Mouse (Mus musculus) heart, postnatal 0 days (tissue): ENCODE data around the gene Ypel3. TPM values are rescaled to one million over a fixed set of nuclear protein-coding genes. Genes with fewer than 3 reads are reported as not detected.

Source experiments
- ATAC-seq: fragments of 200-750 bp; cut with Nextera tagmentation; 2 replicates; pipeline ENCODE4 v1.8.0; 2017; ENCODE audit warnings: low read depth, moderate number of reproducible peaks, moderate library complexity; ENCODE audit not compliant: insufficient read depth
- DNase-seq: peaks from one replicate; pipeline ENCODE4 v3.0.0-alpha.2; 2016; ENCODE audit warnings: low spot score
- H3K27ac ChIP-seq: fragments of 300-500 bp; sonication (generic); 2 replicates; pipeline ENCODE4 v1.5.1; 2014; ENCODE audit warnings: low read depth, mild to moderate bottlenecking
- H3K27me3 ChIP-seq: fragments of 300-500 bp; sonication (generic); 2 replicates; pipeline ENCODE4 v1.6.1; 2014; ENCODE audit warnings: low read length, mixed read lengths; ENCODE audit not compliant: control insufficient read depth, insufficient read depth
- H3K36me3 ChIP-seq: fragments of 300-500 bp; sonication (generic); replicated peaks from 2 replicates; pipeline ENCODE4 v1.6.1; 2014; ENCODE audit warnings: low read length, mixed read lengths; ENCODE audit not compliant: control insufficient read depth, insufficient read depth
- H3K4me1 ChIP-seq: fragments of 300-500 bp; sonication (generic); 2 replicates; pipeline ENCODE4 v1.6.1; 2014; ENCODE audit warnings: antibody characterized with exemption; ENCODE audit not compliant: control insufficient read depth, insufficient read depth
- H3K4me2 ChIP-seq: fragments of 300-500 bp; sonication (generic); 2 replicates; pipeline ENCODE4 v1.6.1; 2014; ENCODE audit warnings: low read depth, mild to moderate bottlenecking, low read length, moderate library complexity
- H3K4me3 ChIP-seq: fragments of 300-500 bp; sonication (generic); 2 replicates; pipeline ENCODE4 v1.5.1; 2014; ENCODE audit warnings: low read depth, low read length
- H3K9ac ChIP-seq: fragments of 300-500 bp; sonication (generic); replicated peaks from 2 replicates; pipeline ENCODE4 v1.6.1; 2014; ENCODE audit warnings: low read depth, low read length, mixed read lengths
- H3K9me3 ChIP-seq: fragments of 300-500 bp; sonication (generic); replicated peaks from 2 replicates; pipeline ENCODE4 v1.6.1; 2016; ENCODE audit warnings: low read length; ENCODE audit not compliant: control insufficient read depth
- CTCF ChIP-seq: IDR thresholded peaks from 2 replicates; pipeline ENCODE4 v1.5.1; 2016; ENCODE audit warnings: antibody characterized with exemption, control low read depth, low read depth
- EP300 ChIP-seq: IDR thresholded peaks from 2 replicates; pipeline ENCODE4 v1.6.1; 2016; ENCODE audit warnings: antibody characterized with exemption, low read depth
- whole genome bisulfite sequencing: fragments of 180-500 bp; shearing (Covaris S2); extraction: QIAGEN DNeasy Blood & Tissue Kit; methylation state at CpG from one replicate; pipeline ENCODE4 v1.1.7; 2014; 5-methylcytosine and 5-hydroxymethylcytosine counted together
- polyA plus RNA-seq: library from polyadenylated mRNA; unstranded; fragments of >200 nt; fragmentation: Nextera tagmentation; extraction: Ambion mirVana; gene quantifications from 2 replicates; pipeline ENCODE4 v1.2.1, GENCODE M21; 2015
- total RNA-seq: library from RNA; depleted of rRNA; stranded (reverse); fragments of >200 nt; gene quantifications from 2 replicates; pipeline ENCODE4 v1.2.3, GENCODE M21; 2014; ENCODE audit warnings: low replicate concordance

Gene Ypel3
- total and polyA plus RNA-seq, 2 experiments from 2014 or later, result 84.1 to 146 TPM

- DNase-seq (no peak), ATAC-seq (no peak)
- no peak overlapping the region for H3K4me2 ChIP-seq
- H3K27me3 ChIP-seq, result no peaks in the 10 kb centered on the region
- no peaks in the 10 kb centered on the region for H3K4me1 ChIP-seq
- H3K4me3 ChIP-seq, result no peak overlapping the region
- WGBS, result 78% methylated on average over 5 of the region's 5 CpGs
- H3K9ac ChIP-seq, result no peak overlapping the region
- no peak for TF ChIP-seq CTCF
- no peaks in the 10 kb centered on the region for H3K9me3 ChIP-seq
- no peaks in the 10 kb centered on the region for H3K36me3 ChIP-seq
- no peak overlapping the region for H3K27ac ChIP-seq
Measured at GRCm38 (mm10) chr7:126741452-126741851, 35.3 kb upstream of the Ypel3 start.

DNA sequence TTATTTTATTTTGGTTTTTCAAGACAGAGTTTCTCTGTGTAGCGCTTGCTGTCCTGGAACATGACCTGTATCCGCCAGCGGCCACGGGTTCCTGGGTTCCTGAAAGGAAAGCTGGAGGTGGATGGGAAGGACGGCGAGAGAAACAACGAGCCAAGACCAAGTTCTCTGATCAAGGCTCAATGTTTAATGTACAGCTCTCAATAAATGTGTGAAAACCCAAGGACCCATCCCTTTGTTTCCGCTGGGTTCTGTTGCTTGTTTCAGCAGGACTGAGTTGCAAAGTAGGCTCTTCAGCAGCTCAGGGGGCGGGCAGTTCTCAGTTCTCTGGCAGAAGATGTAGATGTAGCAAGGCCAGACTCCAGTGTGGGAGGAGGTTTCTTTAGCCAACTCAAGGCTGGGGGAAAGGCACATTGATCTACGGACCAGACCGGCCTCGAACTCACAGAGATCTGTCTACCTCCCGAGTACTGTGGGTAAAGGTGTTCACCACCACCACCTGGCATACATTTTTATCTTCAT is 34.7 kb upstream of the Ypel3 start:
- Histone ChIP-seq H3K9me3 (no peaks in the 10 kb centered on the region), H3K36me3 (no peaks in the 10 kb centered on the region), H3K27me3 (no peaks in the 10 kb centered on the region), H3K27ac (no peak overlapping the region), H3K4me2 (no peak overlapping the region), H3K9ac (no peak overlapping the region), H3K4me3 (no peak overlapping the region), H3K4me1 (no peaks in the 10 kb centered on the region)
- TF ChIP-seq CTCF (no peak), EP300 (no peak)
- 84% methylated on average over 13 of the region's 13 CpGs for WGBS
- ATAC-seq (no peak), DNase-seq (no peak)

- Histone ChIP-seq H3K9me3 (no peaks in the 10 kb centered on the region), H3K4me2 (no peak overlapping the region), H3K9ac (no peak overlapping the region), H3K4me3 (no peak overlapping the region), H3K27me3 (no peaks in the 10 kb centered on the region), H3K4me1 (no peaks in the 10 kb centered on the region), H3K27ac (no peak overlapping the region), H3K36me3 (no peaks in the 10 kb centered on the region)
- ATAC-seq, result no peak
- 58% methylated on average over 12 of the region's 12 CpGs for WGBS
- TF ChIP-seq CTCF (no peak), EP300 (no peak)
- no peak for DNase-seq
Measured at GRCm38 (mm10) chr7:126746066-126746465, 30.7 kb upstream of the Ypel3 start.

GRCm38 (mm10) chr7:126746798-126747197 is 30.0 kb upstream of the Ypel3 start:
- H3K4me3 ChIP-seq, result no peak overlapping the region
- no peaks in the 10 kb centered on the region for H3K36me3 ChIP-seq
- WGBS, result 23% methylated on average over 6 of the region's 6 CpGs
- DNase-seq (no peak), ATAC-seq (no peak)
- no peak for TF ChIP-seq EP300
- TF ChIP-seq CTCF, result no peak
- H3K9ac ChIP-seq, result no peak overlapping the region
- H3K4me2 ChIP-seq, result no peak overlapping the region
- H3K27ac ChIP-seq, result no peak overlapping the region
- no peaks in the 10 kb centered on the region for H3K4me1 ChIP-seq
- H3K27me3 ChIP-seq, result no peaks in the 10 kb centered on the region
- no peaks in the 10 kb centered on the region for H3K9me3 ChIP-seq

DNA sequence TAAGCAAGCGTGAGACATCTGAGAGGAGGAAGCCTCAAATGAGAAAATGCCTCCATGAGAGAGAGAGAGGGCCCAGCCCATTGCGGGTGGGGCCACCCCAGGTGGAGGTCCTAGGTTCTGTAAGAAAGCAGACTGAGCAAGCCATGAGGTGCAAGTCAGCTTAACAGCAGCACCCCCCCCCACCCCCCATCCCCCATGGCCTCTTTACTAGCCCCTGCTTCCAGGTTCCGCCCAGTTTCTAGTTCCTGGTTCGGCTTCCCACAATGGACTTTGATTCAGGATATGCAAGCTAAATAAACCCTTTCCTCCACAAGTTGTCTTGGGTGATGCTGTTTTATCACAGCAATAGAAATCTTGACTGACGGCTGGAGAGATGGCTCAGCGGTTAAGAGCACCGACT is 27.9 kb upstream of the Ypel3 start:
- 68% methylated on average over 7 of the region's 7 CpGs for WGBS
- no peak overlapping the region for H3K27ac ChIP-seq
- DNase-seq, result no peak
- no peak overlapping the region for H3K9ac ChIP-seq
- no peak for ATAC-seq
- no peaks in the 10 kb centered on the region for H3K36me3 ChIP-seq
- no peaks in the 10 kb centered on the region for H3K9me3 ChIP-seq
- no peaks in the 10 kb centered on the region for H3K27me3 ChIP-seq
- H3K4me2 ChIP-seq, result no peak overlapping the region
- H3K4me1 ChIP-seq, result no peaks in the 10 kb centered on the region
- no peak for TF ChIP-seq CTCF
- TF ChIP-seq EP300, result no peak
- H3K4me3 ChIP-seq, result no peak overlapping the region

DNA sequence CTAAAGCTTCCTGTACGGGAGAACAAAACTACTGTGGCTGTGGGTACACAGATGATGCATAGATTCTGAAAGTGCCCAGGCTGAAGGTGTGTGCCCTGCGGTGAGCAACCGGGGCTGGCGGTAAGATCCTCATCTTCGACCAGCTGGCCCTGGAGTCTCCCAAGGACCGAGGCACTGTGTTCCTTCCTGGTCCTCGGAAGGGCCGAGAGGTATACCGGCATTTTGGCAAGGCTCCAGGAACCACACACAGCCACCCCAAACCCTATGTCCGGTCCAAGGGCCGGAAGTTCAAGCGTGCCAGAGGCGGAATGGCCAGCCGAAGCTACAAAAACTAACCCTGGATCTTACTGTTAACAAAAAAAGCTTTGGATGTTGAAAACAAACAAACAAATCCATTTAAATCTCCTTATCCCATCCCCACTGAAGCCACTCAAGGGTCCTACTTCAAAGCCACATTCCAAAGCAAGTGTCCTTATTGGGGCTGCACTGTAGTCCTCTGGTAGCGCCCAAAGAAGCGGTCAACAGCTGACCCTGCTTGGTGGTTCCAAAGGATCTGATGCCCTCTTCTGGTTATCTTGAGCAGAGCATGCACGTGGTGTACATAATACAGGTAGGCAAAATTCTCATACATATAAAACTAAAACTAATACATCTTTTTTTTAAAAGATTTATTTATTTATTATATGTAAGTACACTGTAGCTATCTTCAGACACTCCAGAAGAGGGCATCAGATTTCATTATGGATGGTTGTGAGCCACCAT is 27.0 kb upstream of the Ypel3 start:
- Histone ChIP-seq H3K4me1 (no peaks in the 10 kb centered on the region), H3K4me3 (no peak overlapping the region), H3K9me3 (no peaks in the 10 kb centered on the region), H3K4me2 (no peak overlapping the region), H3K36me3 (no peaks in the 10 kb centered on the region), H3K27me3 (no peaks in the 10 kb centered on the region), H3K9ac (no peak overlapping the region), H3K27ac (no peak overlapping the region)
- ATAC-seq, result no peak
- TF ChIP-seq CTCF, result no peak
- no peak for TF ChIP-seq EP300
- DNase-seq, result no peak
- 92% methylated on average over 17 of the region's 17 CpGs for WGBS
